Comparison of ENCODE assay signal across 9 mouse cellular contexts in the genomic region with DNA sequence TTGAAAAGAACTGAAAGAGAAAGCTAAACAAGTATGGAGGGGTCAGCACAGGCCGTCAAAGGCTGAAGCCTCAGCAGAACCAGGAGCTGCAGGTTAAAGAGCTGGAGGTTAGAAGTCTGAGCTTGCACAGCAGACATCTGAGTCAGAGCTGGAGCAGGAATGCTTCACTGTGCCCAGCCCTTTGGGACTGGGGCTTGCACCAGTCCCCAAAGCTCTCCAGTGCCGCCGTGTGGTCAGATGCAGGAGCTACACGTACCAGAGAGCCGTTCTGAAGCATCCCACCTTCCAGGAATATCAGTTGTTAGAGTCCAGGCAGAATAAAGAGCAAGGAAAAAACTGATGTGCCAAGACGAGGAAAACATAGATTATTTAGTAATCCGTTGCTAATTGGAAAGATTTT. TPM values are rescaled to one million over a fixed set of nuclear protein-coding genes. Genes with fewer than 3 reads are reported as not detected.
DNase-seq lines count a peak whose midpoint lies in the region; ATAC-seq and TF ChIP-seq lines count a peak whose summit lies in the region.
"Had no signal": no experiment of that assay in that cellular context is flagged by ENCODE, and none has a peak within 500 bp of the region (broad histone marks: within the 10 kb centered on the region; RNA-seq: fewer than 3 reads in every experiment).

No protein-coding gene starts in this region.

- peaks cover 1 to 4% of the 10 kb centered on the region in 2 experiments; a peak in 3 of 4 replicates for H3K27me3 ChIP-seq in MEL (ENCODE audit: control insufficient read depth in 1 of 2, insufficient read depth in 2 of 2, low read length in 2 of 2)
- no peaks in the 10 kb centered on the region for H3K27me3 ChIP-seq in neural tube, embryonic 15.5 days (replicated peaks)
- H3K27me3 ChIP-seq: limb, embryonic 15.5 days had no signal

- no peak for TF ChIP-seq POLR2A in MEL (IDR thresholded peaks at IDR 0.05; ENCODE audit: control insufficient read depth in 1 of 2, insufficient read depth in 1 of 2, low read depth in 1 of 2, low read length in 2 of 2, poor library complexity in 1 of 2)
- TF ChIP-seq POLR2A in embryonic fibroblast, embryonic 13.5 days (IDR thresholded peaks at IDR 0.05; ENCODE audit: low read depth, low read length): no peak

- no peak overlapping the region for H3K4me2 ChIP-seq in neural tube, embryonic 15.5 days
- H3K4me2 ChIP-seq: limb, embryonic 15.5 days had no signal

- ATAC-seq in neural tube, embryonic 15.5 days (ENCODE audit: low FRiP score): peak; percentile 77

- no peak overlapping the region for H3K4me3 ChIP-seq in MEL (ENCODE audit: control insufficient read depth in 1 of 2, insufficient read depth in 1 of 2, low read depth in 2 of 2, low read length in 2 of 2)
- no peak overlapping the region for H3K4me3 ChIP-seq in embryonic fibroblast, embryonic 13.5 days (ENCODE audit: insufficient read depth, low read length)
- H3K4me3 ChIP-seq in neural tube, embryonic 15.5 days (replicated peaks): no peak overlapping the region
- H3K4me3 ChIP-seq: limb, embryonic 15.5 days had no signal

- intact Hi-C loops in heart, postnatal 10 days (cut with DNase I): no loop called here

- no peaks in the 10 kb centered on the region for H3K4me1 ChIP-seq in MEL (ENCODE audit: control insufficient read depth in 1 of 2, insufficient read depth in 2 of 2, low read length in 2 of 2)
- H3K4me1 ChIP-seq in embryonic fibroblast, embryonic 13.5 days (ENCODE audit: control insufficient read depth, insufficient read depth, low read length): no peaks in the 10 kb centered on the region
- H3K4me1 ChIP-seq in neural tube, embryonic 15.5 days: no peaks in the 10 kb centered on the region
- H3K4me1 ChIP-seq: limb, embryonic 15.5 days had no signal

- peak; percentile 53 to 72 (median 69) for TF ChIP-seq CTCF in MEL (IDR thresholded peaks at IDR 0.05 in 2 of 3, conservative IDR thresholded peaks at IDR 0.05 in 1 of 3; ENCODE audit: control insufficient read depth in 1 of 3, insufficient read depth in 1 of 3, low read depth in 2 of 3, low read length in 3 of 3, poor library complexity in 1 of 3, severe bottlenecking in 1 of 3)
- peak; percentile 60 for TF ChIP-seq CTCF in embryonic fibroblast, embryonic 13.5 days (IDR thresholded peaks at IDR 0.05; ENCODE audit: borderline replicate concordance, insufficient read depth, low read length)

- no peaks in the 10 kb centered on the region for H3K79me2 ChIP-seq in MEL (ENCODE audit: control insufficient read depth, insufficient read depth, low read length, poor library complexity)

- H3K9ac ChIP-seq in MEL (ENCODE audit: control insufficient read depth, low read depth, low read length, poor library complexity, severe bottlenecking): no peak overlapping the region
- H3K9ac ChIP-seq in neural tube, embryonic 15.5 days (replicated peaks): no peak overlapping the region
- H3K9ac ChIP-seq: limb, embryonic 15.5 days had no signal

- under 1% methylated on average over 7 of the region's 7 CpGs for WGBS in neural tube, embryonic 15.5 days

- TF ChIP-seq EP300 in MEL (IDR thresholded peaks at IDR 0.05; ENCODE audit: low read depth in 1 of 2, low read length in 2 of 2): no peak

- peak; percentile 53 for TF ChIP-seq RAD21 in MEL (IDR thresholded peaks at IDR 0.05; ENCODE audit: low read depth, low read length)

- no peak overlapping the region for H3K27ac ChIP-seq in MEL (ENCODE audit: control insufficient read depth, low read depth, low read length)
- H3K27ac ChIP-seq in embryonic fibroblast, embryonic 13.5 days (ENCODE audit: insufficient read depth, low read length): no peak overlapping the region
- no peak overlapping the region for H3K27ac ChIP-seq in neural tube, embryonic 15.5 days (replicated peaks)
- H3K27ac ChIP-seq: limb, embryonic 15.5 days had no signal

- DNase-seq in MEL (ENCODE audit: low read depth, low spot score): peak; percentile 88
- peak; percentile 88 for DNase-seq in brain, adult 2 months (ENCODE audit: low read depth, low spot score)
- DNase-seq in heart, postnatal 10 days: peak; percentile 68 to 85
- peak; percentile 44 to 83 for DNase-seq in kidney, postnatal 36 days
- DNase-seq in lung, adult 18-20 months: peak; percentile 55 to 62
- peak; percentile 47 to 71 for DNase-seq in urinary bladder, postnatal 4 days (ENCODE audit: low spot score in 2 of 2)

- H3K36me3 ChIP-seq in MEL (ENCODE audit: control insufficient read depth in 1 of 2, insufficient read depth in 2 of 2, low read length in 2 of 2): no peaks in the 10 kb centered on the region
- no peaks in the 10 kb centered on the region for H3K36me3 ChIP-seq in neural tube, embryonic 15.5 days
- H3K36me3 ChIP-seq: limb, embryonic 15.5 days had no signal

- H3K9me3 ChIP-seq in MEL (replicated peaks; ENCODE audit: insufficient read depth, low read length): no peaks in the 10 kb centered on the region
- H3K9me3 ChIP-seq in neural tube, embryonic 15.5 days (replicated peaks): no peaks in the 10 kb centered on the region
- H3K9me3 ChIP-seq: limb, embryonic 15.5 days had no signal

TF ChIP-seq in MEL, 35 proteins besides CTCF, POLR2A, EP300 and RAD21:
- TF ChIP-seq SMC3 (IDR thresholded peaks at IDR 0.05; ENCODE audit: low read depth, low read length) (peak; percentile 65), ZC3H11A (IDR thresholded peaks at IDR 0.05; ENCODE audit: low read depth, low read length) (peak; percentile 60), GABPA (IDR thresholded peaks at IDR 0.05; ENCODE audit: low read depth, low read length) (no peak), BHLHE40 (IDR thresholded peaks at IDR 0.05; ENCODE audit: borderline replicate concordance, low read depth, low read length) (no peak)

RNA-seq across cellular contexts. Expression of a gene that starts 23.2 kb away (rescaled TPM):
- 1.9 and 3.7 TPM in 2 replicates for total RNA-seq in MEL (2012; rRNA removed)
- 1 to 10 TPM in 1 of 2 experiments, not detected in 1; 2.4 TPM for polyA plus RNA-seq in MEL (2012; ENCODE audit: insufficient read depth in 1 of 2, insufficient read length in 2 of 2, low read depth in 1 of 2, low replicate concordance in 2 of 2, missing spikeins in 1 of 2)
- polyA plus RNA-seq in embryonic fibroblast, embryonic 13.5 days (2011; ENCODE audit: insufficient read length, low read depth, missing spikeins): not detected in 2 replicates
- not detected for total RNA-seq in heart, postnatal 10 days (2021)
- 0.43 and 0.75 TPM in 2 replicates for polyA plus RNA-seq in neural tube, embryonic 15.5 days (2015; fragmentation: Nextera tagmentation; extraction: Ambion mirVana)
